Mouse (Mus musculus) myocyte (in vitro differentiated cells): Measurements from ENCODE around the gene Lexm. TPM values are rescaled to one million over a fixed set of nuclear protein-coding genes. Genes with fewer than 3 reads are reported as not detected.

Source experiments
- H3K27me3 ChIP-seq: one replicate; pipeline ENCODE4 v1.6.1; 2011; ENCODE audit not compliant: control insufficient read depth, insufficient read depth, insufficient read length
- H3K36me3 ChIP-seq: one replicate; pipeline ENCODE4 v1.6.1; 2011; ENCODE audit not compliant: control insufficient read depth, insufficient read depth
- H3K4me2 ChIP-seq: one replicate; pipeline ENCODE4 v1.6.1; 2011; ENCODE audit warnings: low read depth, control low read depth
- H3K4me3 ChIP-seq: one replicate; pipeline ENCODE4 v1.5.1; 2011; ENCODE audit warnings: mild to moderate bottlenecking, control low read depth, moderate library complexity
- H3K79me2 ChIP-seq: one replicate; pipeline ENCODE4 v1.6.1; 2011; ENCODE audit not compliant: control insufficient read depth, insufficient read depth
- H3ac ChIP-seq: one replicate; pipeline ENCODE4 v1.6.1; 2011; ENCODE audit not compliant: control insufficient read depth, insufficient read length
- CEBPB ChIP-seq: IDR thresholded peaks from 2 replicates; pipeline ENCODE4 v1.6.1; 2011; ENCODE audit warnings: mild to moderate bottlenecking, moderate library complexity; ENCODE audit not compliant: poor library complexity, insufficient read depth, severe bottlenecking
- E2F4 ChIP-seq: IDR thresholded peaks from one replicate; pipeline ENCODE4 v1.6.1; 2011; ENCODE audit warnings: mild to moderate bottlenecking, control low read depth, moderate library complexity; ENCODE audit not compliant: insufficient read depth
- MAX ChIP-seq: IDR thresholded peaks from one replicate; pipeline ENCODE4 v1.6.1; 2011; ENCODE audit warnings: low read depth, mild to moderate bottlenecking, control low read depth
- MYOD1 ChIP-seq, 3 experiments: IDR thresholded peaks; one replicate each; pipeline ENCODE4 v1.6.1; 2011; ENCODE audit warnings: control low read depth in 2 of 3, low read depth in 2 of 3, mild to moderate bottlenecking in 2 of 3, moderate library complexity in 1 of 3; ENCODE audit not compliant: insufficient read length in 2 of 3, control insufficient read depth in 1 of 3
- MYOG ChIP-seq, 3 experiments: IDR thresholded peaks; one replicate each; pipeline ENCODE4 v1.6.1; 2011; ENCODE audit warnings: control low read depth in 2 of 3, low read depth in 2 of 3, mild to moderate bottlenecking in 2 of 3; ENCODE audit not compliant: insufficient read length in 2 of 3, control insufficient read depth in 1 of 3, insufficient read depth in 1 of 3
- POLR2A ChIP-seq: IDR thresholded peaks from one replicate; pipeline ENCODE4 v1.6.1; 2011; ENCODE audit warnings: low read depth, mild to moderate bottlenecking, control low read depth, moderate library complexity; ENCODE audit not compliant: insufficient read length
- POLR2AphosphoS2 ChIP-seq: IDR thresholded peaks from one replicate; pipeline ENCODE4 v1.6.1; 2011; ENCODE audit warnings: low read depth, control low read depth; ENCODE audit not compliant: insufficient read length
- REST ChIP-seq: IDR thresholded peaks from one replicate; pipeline ENCODE4 v1.6.1; 2011; ENCODE audit warnings: mild to moderate bottlenecking, control low read depth, moderate library complexity; ENCODE audit not compliant: insufficient read depth, insufficient read length
- SRF ChIP-seq: IDR thresholded peaks from one replicate; pipeline ENCODE4 v1.6.1; 2011; ENCODE audit warnings: low read depth; ENCODE audit not compliant: control insufficient read depth, insufficient read length
- TCF12 ChIP-seq: IDR thresholded peaks from one replicate; pipeline ENCODE4 v1.6.1; 2011; ENCODE audit warnings: mild to moderate bottlenecking, control low read depth; ENCODE audit not compliant: poor library complexity, insufficient read depth, severe bottlenecking
- TCF3 ChIP-seq: IDR thresholded peaks from one replicate; pipeline ENCODE4 v1.6.1; 2011; ENCODE audit warnings: low read depth, control low read depth; ENCODE audit not compliant: insufficient read length
- USF1 ChIP-seq: IDR thresholded peaks from one replicate; pipeline ENCODE4 v1.6.1; 2011; ENCODE audit warnings: low read depth, mild to moderate bottlenecking, control low read depth, moderate library complexity
- polyA plus RNA-seq: library from polyadenylated mRNA; unstranded; fragments of >200 nt; fragmentation: generic; extraction: Trizol; gene quantifications from one replicate; pipeline ENCODE4 v1.2.1, GENCODE M21; 2012; ENCODE audit warnings: missing spikeins

Lexm gene
- polyA plus RNA-seq, 1 experiment, result not detected

DNA sequence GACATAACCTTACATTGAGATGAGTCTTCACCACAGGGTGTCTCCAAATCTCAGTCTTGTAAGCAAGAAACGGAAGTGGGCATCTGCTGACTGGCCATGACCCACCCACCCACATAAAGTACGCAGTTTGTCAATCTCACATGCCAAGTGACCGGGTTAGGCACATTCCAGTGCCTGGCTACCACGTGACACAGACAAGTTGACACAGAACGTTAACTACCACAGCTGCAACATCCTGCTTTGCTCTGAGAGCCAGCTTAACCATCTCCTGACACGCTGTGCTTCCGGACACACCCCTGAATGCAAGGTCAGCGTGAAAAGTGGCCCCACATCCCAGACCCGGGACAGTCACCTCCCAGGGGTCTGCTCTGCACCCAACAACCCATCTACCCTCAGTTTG, 26.9 kb downstream of the Lexm start:
- Histone ChIP-seq H3K79me2 (no peaks in the 10 kb centered on the region), H3K4me2 (no peak overlapping the region), H3K36me3 (peaks cover 12% of the 10 kb centered on the region), H3K27me3 (no peaks in the 10 kb centered on the region), H3ac (no peak overlapping the region), H3K4me3 (no peak overlapping the region)
- no peak for TF ChIP-seq TCF3
- TF ChIP-seq E2F4, result no peak
- TF ChIP-seq POLR2AphosphoS2, result peak; percentile 33
- TF ChIP-seq TCF12, result no peak
- TF ChIP-seq MYOD1 (IDR thresholded peaks at IDR 0.05; ENCODE audit: control insufficient read depth in 1 of 3, insufficient read length in 2 of 3, low read depth in 2 of 3), result peak in 1 of 3 experiments; percentile 40
- no peak for TF ChIP-seq CEBPB
- TF ChIP-seq REST, result no peak
- no peak for TF ChIP-seq POLR2A
- no peak for TF ChIP-seq MAX
- no peak for TF ChIP-seq MYOG (IDR thresholded peaks at IDR 0.05; ENCODE audit: control insufficient read depth in 1 of 3, insufficient read depth in 1 of 3, insufficient read length in 2 of 3, low read depth in 2 of 3)
- no peak for TF ChIP-seq USF1
- TF ChIP-seq SRF, result no peak

- no peak overlapping the region for H3ac ChIP-seq
- H3K36me3 ChIP-seq, result peaks cover 22% of the 10 kb centered on the region
- H3K79me2 ChIP-seq, result no peaks in the 10 kb centered on the region
- no peaks in the 10 kb centered on the region for H3K27me3 ChIP-seq
- TF ChIP-seq SRF (no peak), USF1 (no peak), MYOG (IDR thresholded peaks at IDR 0.05; ENCODE audit: control insufficient read depth in 1 of 3, insufficient read depth in 1 of 3, insufficient read length in 2 of 3, low read depth in 2 of 3) (no peak), POLR2A (no peak), CEBPB (no peak), TCF12 (no peak), POLR2AphosphoS2 (no peak), E2F4 (no peak), REST (no peak), TCF3 (no peak), MYOD1 (IDR thresholded peaks at IDR 0.05; ENCODE audit: control insufficient read depth in 1 of 3, insufficient read length in 2 of 3, low read depth in 2 of 3) (no peak), MAX (no peak)
- no peak overlapping the region for H3K4me2 ChIP-seq
- no peak overlapping the region for H3K4me3 ChIP-seq
Observed at GRCm38 (mm10) chr4:106587075-106587474, 30.0 kb downstream of the Lexm start.

DNA sequence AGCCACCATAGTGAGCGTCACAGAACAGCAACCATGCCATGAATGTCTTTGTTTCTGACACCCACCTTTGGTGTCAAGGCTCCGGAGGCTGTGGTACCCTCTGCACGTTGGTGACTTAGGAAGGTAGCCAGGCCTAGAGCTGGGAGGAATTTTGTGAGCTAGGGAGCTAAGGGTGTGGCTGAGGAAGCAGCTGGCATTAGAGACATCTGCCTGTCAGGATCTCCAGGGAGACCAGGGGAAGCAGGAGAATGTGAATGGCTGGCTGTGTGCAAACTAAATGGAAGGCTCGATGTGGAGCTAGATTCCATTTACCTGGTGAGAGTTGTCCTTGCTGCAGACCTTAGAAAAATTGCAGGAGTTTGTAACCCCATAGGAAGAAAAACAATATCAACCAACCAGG, 32.4 kb downstream of the Lexm start:
- peaks cover 27% of the 10 kb centered on the region for H3K36me3 ChIP-seq

DNA sequence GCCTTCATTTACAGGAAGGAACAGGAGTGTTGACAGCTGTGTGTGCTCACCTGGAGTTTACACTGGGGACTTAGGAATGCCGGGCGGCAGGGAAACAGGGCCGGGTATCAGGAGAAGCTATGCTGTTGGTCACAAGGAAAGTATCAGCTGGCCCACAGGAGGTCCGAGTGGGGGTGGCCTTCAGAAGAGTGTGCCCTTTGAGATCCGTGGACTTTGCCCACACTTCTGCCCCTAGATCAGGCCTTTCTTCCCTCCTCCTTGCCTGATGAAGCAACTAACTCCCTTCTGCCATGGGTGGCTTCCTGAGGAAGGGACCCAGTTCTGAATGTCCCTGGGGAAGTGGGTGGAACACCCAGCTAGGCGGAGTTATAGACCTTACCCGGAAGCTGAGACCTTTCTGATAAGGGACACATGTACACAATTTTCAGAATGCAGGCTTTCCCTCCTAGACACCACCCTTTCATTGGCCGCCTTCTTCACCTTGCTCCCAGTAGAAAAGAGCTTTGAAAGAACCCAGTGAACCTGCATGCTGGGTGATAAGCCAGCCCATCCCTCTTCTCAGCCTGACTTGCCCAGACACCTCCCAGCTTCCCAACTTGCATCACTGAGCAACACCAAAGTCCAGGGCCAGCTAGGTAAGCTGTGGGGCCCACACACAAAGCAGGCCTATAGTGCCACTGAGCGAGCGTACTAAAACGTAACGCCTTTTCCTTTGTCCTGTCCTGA, 34.5 kb downstream of the Lexm start:
- no peak overlapping the region for H3K4me3 ChIP-seq
- H3K79me2 ChIP-seq, result no peaks in the 10 kb centered on the region
- peaks cover 29% of the 10 kb centered on the region for H3K36me3 ChIP-seq
- no peaks in the 10 kb centered on the region for H3K27me3 ChIP-seq
- H3ac ChIP-seq, result no peak overlapping the region
- H3K4me2 ChIP-seq, result no peak overlapping the region
- TF ChIP-seq MAX (no peak), REST (no peak), MYOG (IDR thresholded peaks at IDR 0.05; ENCODE audit: control insufficient read depth in 1 of 3, insufficient read depth in 1 of 3, insufficient read length in 2 of 3, low read depth in 2 of 3) (no peak), CEBPB (no peak), USF1 (no peak)

More for the DNA sequence above, 32.4 kb downstream of the Lexm start:
- H3K4me2 ChIP-seq, result peak overlapping the region; percentile 18
- H3K79me2 ChIP-seq, result no peaks in the 10 kb centered on the region
- H3ac ChIP-seq, result no peak overlapping the region
- H3K27me3 ChIP-seq, result no peaks in the 10 kb centered on the region
- H3K4me3 ChIP-seq, result no peak overlapping the region
- TF ChIP-seq CEBPB (no peak), POLR2A (no peak), MYOD1 (IDR thresholded peaks at IDR 0.05; ENCODE audit: control insufficient read depth in 1 of 3, insufficient read length in 2 of 3, low read depth in 2 of 3) (peak in 2 of 3 experiments; percentile 62 to 88), MYOG (IDR thresholded peaks at IDR 0.05; ENCODE audit: control insufficient read depth in 1 of 3, insufficient read depth in 1 of 3, insufficient read length in 2 of 3, low read depth in 2 of 3) (peak in 1 of 3 experiments; percentile 66), USF1 (no peak)

- TF ChIP-seq TCF3, result no peak
- TF ChIP-seq SRF, result no peak
- TF ChIP-seq USF1, result no peak
- TF ChIP-seq TCF12, result no peak
- no peak for TF ChIP-seq MAX
- no peak for TF ChIP-seq POLR2AphosphoS2
- TF ChIP-seq CEBPB, result no peak
- TF ChIP-seq REST, result no peak
- TF ChIP-seq POLR2A, result no peak
- TF ChIP-seq E2F4, result no peak
- no peak for TF ChIP-seq MYOG (IDR thresholded peaks at IDR 0.05; ENCODE audit: control insufficient read depth in 1 of 3, insufficient read depth in 1 of 3, insufficient read length in 2 of 3, low read depth in 2 of 3)
Observed at GRCm38 (mm10) chr4:106581865-106582204, 35.2 kb downstream of the Lexm start.

More at GRCm38 (mm10) chr4:106581865-106582204, 35.2 kb downstream of the Lexm start:
- no peaks in the 10 kb centered on the region for H3K79me2 ChIP-seq
- H3K4me3 ChIP-seq, result no peak overlapping the region
- H3K36me3 ChIP-seq, result peaks cover 25% of the 10 kb centered on the region
- no peaks in the 10 kb centered on the region for H3K27me3 ChIP-seq
- H3ac ChIP-seq, result no peak overlapping the region
- H3K4me2 ChIP-seq, result no peak overlapping the region
